Mouse (Mus musculus) bone marrow, adult 2 months (tissue): ENCODE data around the gene Fggy.

ENCODE experiments used
- CTCF ChIP-seq: fragments of 200-500 bp; IDR thresholded peaks from 2 replicates; pipeline ENCODE4 v1.5.1; 2011; ENCODE audit warnings: low read length, control low read depth; ENCODE audit not compliant: control insufficient read depth, insufficient read depth
- POLR2A ChIP-seq: fragments of 200-500 bp; IDR thresholded peaks from 2 replicates; pipeline ENCODE4 v1.6.1; 2011; ENCODE audit warnings: low read depth, mild to moderate bottlenecking, control low read depth, low read length, borderline replicate concordance; ENCODE audit not compliant: control insufficient read depth

GRCm38 (mm10) chr4:95687350-95687749 lies 130.0 kb downstream of the Fggy start:
- TF ChIP-seq POLR2A: no peak
- TF ChIP-seq CTCF: no peak
